Mouse (Mus musculus) forebrain, embryonic 11.5 days (tissue): ENCODE measurements at regions not wholly inside any gene's neighbourhood (a gene's known extent, or its start where the extent isn't known, plus 50 kb on each side); places are given as distances from the start of the nearest gene placed in this dataset.

Experiments used
- ATAC-seq: fragments of 200-750 bp; cut with Nextera tagmentation; replicated peaks from 2 replicates; pipeline ENCODE4 v1.8.0; 2017; ENCODE audit warnings: moderate TSS enrichment; ENCODE audit not compliant: low FRiP score
- DNase-seq: peaks from one replicate; pipeline ENCODE4 v3.0.0-alpha.2; 2017; ENCODE audit warnings: low spot score
- H3K27ac ChIP-seq: fragments of 300-500 bp; sonication (generic); 2 replicates; pipeline ENCODE4 v1.5.1; 2014; ENCODE audit warnings: low read depth, low read length
- H3K27me3 ChIP-seq: fragments of 300-500 bp; sonication (generic); 2 replicates; pipeline ENCODE4 v1.6.1; 2014; ENCODE audit warnings: mild to moderate bottlenecking, low read length, mixed read lengths; ENCODE audit not compliant: control insufficient read depth, insufficient read depth
- H3K36me3 ChIP-seq: fragments of 300-500 bp; sonication (generic); 2 replicates; pipeline ENCODE4 v1.6.1; 2014; ENCODE audit warnings: mild to moderate bottlenecking, low read length, moderate library complexity, mixed read lengths; ENCODE audit not compliant: control insufficient read depth, insufficient read depth
- H3K4me1 ChIP-seq: fragments of 300-500 bp; sonication (generic); replicated peaks from 2 replicates; pipeline ENCODE4 v1.6.1; 2014; ENCODE audit warnings: low read length, mixed read lengths; ENCODE audit not compliant: control insufficient read depth, insufficient read depth
- H3K4me2 ChIP-seq: fragments of 300-500 bp; sonication (generic); 2 replicates; pipeline ENCODE4 v1.6.1; 2014; ENCODE audit warnings: low read depth, mild to moderate bottlenecking, low read length, moderate library complexity, mixed read lengths; ENCODE audit not compliant: severe bottlenecking
- H3K4me3 ChIP-seq: fragments of 300-500 bp; sonication (generic); 2 replicates; pipeline ENCODE4 v1.5.1; 2014; ENCODE audit warnings: low read depth, low read length
- H3K9ac ChIP-seq: fragments of 300-500 bp; sonication (generic); 2 replicates; pipeline ENCODE4 v1.6.1; 2014; ENCODE audit warnings: low read length
- H3K9me3 ChIP-seq: fragments of 300-500 bp; sonication (generic); 2 replicates; pipeline ENCODE4 v1.6.1; 2016; ENCODE audit warnings: low read length, mixed read lengths; ENCODE audit not compliant: control insufficient read depth
- WGBS: fragments of 180-500 bp; shearing (Covaris S2); extraction: QIAGEN DNeasy Blood & Tissue Kit; methylation state at CpG from one replicate; pipeline ENCODE4 v1.1.7; 2014; 5-methylcytosine and 5-hydroxymethylcytosine counted together

DNA sequence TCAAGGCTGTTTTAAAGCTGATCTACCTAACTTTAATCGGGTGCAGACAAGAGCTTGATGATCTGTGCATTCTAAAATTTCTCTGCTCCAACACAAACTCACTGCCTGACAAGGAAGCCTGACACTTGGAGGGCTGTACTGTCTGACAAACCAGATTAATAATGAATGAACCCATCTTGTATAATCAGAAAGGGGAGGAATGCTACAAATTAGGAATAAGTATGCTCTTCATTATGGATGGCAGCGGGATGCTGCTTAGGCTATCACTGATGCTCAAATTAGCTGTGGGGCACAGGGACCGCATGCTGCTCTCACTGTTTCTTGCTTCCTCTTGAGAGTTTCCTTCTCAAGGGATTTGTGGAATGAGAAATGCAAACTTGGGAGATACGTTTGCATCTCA is 213.8 kb upstream of the Veph1 start:
- WGBS, result 76% methylated on average over 4 of the region's 4 CpGs
- H3K4me1 ChIP-seq, result 0 out of 2 replicates have a peak, but pooled peaks cover 2% of the 10 kb centered on the region
- no peaks in the 10 kb centered on the region for H3K27me3 ChIP-seq
- ATAC-seq, result no peak
- no peak overlapping the region for H3K9ac ChIP-seq
- no peak overlapping the region for H3K4me3 ChIP-seq
- no peak overlapping the region for H3K4me2 ChIP-seq
- no peaks in the 10 kb centered on the region for H3K9me3 ChIP-seq
- H3K36me3 ChIP-seq, result no peaks in the 10 kb centered on the region
- no peak for DNase-seq
- H3K27ac ChIP-seq, result no peak overlapping the region

DNA sequence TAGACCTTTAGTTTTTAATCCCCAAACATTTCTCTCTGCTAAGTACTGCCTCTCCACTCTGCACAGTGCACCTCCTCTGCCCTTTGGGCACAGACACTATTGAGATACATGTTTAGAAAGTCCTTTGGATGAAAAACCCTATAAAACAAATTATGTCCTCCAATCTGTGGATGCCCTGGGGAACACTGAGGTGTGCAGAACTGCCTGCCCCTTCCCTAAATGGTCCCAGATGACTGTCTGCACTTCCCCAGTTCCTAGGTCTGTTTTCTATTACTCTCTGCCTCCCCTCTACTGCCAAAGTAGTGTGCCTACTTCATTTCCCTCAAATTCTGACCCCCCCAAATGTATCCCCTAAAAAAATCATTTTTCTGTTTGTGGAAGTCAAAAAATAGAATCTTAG is 209.5 kb upstream of the Veph1 start:
- no peaks in the 10 kb centered on the region for H3K9me3 ChIP-seq
- DNase-seq (no peak), ATAC-seq (no peak)
- no peaks in the 10 kb centered on the region for H3K27me3 ChIP-seq
- 0 out of 2 replicates have a peak, but pooled peaks cover 2% of the 10 kb centered on the region for H3K4me1 ChIP-seq
- H3K9ac ChIP-seq, result no peak overlapping the region
- no peak overlapping the region for H3K27ac ChIP-seq
- no peaks in the 10 kb centered on the region for H3K36me3 ChIP-seq
- no peak overlapping the region for H3K4me2 ChIP-seq
- no peak overlapping the region for H3K4me3 ChIP-seq

DNA sequence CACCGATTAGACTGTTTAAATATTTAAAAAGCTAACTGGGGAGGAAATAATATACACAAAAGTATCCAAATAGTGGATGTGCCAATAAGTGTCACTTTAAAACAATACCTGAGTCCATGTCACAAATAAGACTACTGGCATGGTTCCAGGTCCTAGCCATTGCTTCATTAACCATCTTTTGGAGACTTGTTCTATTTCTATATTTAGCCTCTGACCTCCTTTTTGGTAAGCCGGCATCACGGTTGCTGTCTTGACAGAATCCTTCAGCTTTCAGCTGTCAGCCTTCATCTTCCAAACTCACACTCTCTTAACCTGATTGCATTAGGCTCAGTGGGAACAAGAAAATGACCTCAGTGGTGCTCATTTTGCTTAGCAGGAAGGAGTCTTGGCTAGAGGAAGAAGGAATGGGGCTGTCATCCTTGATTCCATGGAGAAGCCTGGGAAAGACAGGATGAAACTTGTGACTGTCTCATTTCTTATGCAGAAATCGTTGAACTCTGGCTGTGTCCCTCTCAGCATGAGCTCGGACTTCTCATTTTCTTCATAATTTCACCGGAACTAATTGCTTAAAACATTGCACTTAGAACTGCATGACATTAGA is 208.9 kb upstream of the Veph1 start:
- WGBS, result 58% methylated on average over 6 of the region's 6 CpGs

DNA sequence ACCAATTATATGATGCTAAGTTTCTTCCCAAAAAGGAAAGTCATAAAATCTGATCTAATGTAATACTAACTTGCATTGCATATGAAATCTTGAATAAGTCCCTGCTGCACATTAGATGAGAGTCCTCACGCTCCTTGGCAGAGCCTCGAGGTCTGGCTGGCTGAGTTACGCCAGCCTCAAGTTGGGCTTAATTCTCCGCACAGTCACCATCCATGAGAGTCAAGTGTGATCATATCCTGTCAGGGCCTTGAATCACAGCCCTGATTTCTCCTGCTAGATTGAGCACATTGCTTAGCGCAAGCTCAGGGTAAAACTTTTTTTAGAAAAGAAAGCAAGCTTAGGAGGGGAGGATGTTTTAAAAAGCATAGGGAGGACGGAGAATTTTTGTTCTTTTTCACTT is 208.1 kb upstream of the Veph1 start:
- DNase-seq (no peak), ATAC-seq (no peak)
- no peak overlapping the region for H3K4me2 ChIP-seq
- no peak overlapping the region for H3K4me3 ChIP-seq
- H3K9me3 ChIP-seq, result no peaks in the 10 kb centered on the region
- no peak overlapping the region for H3K9ac ChIP-seq
- no peaks in the 10 kb centered on the region for H3K36me3 ChIP-seq
- H3K4me1 ChIP-seq, result 0 out of 2 replicates have a peak, but pooled peaks cover 2% of the 10 kb centered on the region
- no peaks in the 10 kb centered on the region for H3K27me3 ChIP-seq
- H3K27ac ChIP-seq, result no peak overlapping the region
- WGBS, result 79% methylated on average over 6 of the region's 6 CpGs

More for the DNA sequence above, 208.9 kb upstream of the Veph1 start:
- DNase-seq (no peak), ATAC-seq (no peak)
- no peak overlapping the region for H3K9ac ChIP-seq
- no peaks in the 10 kb centered on the region for H3K27me3 ChIP-seq
- no peak overlapping the region for H3K4me3 ChIP-seq
- no peaks in the 10 kb centered on the region for H3K36me3 ChIP-seq
- 0 out of 2 replicates have a peak, but pooled peaks cover 2% of the 10 kb centered on the region for H3K4me1 ChIP-seq
- no peak overlapping the region for H3K4me2 ChIP-seq
- no peaks in the 10 kb centered on the region for H3K9me3 ChIP-seq
- H3K27ac ChIP-seq, result no peak overlapping the region

DNA sequence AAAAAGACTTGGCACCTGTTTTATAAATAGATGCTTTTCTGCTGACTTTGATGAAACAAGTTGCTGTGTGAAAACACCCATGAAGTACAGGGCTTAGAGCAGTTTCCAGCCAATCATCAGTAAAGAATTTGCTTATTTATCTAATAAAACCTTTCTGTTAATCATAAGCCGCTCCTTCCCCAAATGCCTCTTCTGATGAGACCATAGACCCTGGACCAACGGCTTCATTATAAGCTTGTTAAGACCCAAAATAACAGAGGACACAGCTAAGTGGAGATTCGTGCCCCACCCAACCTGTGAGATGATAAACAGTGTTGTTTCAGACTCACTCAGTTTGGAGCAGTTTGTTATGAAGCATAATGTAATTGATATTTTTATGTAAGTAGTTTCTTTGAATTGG is 207.0 kb upstream of the Veph1 start:
- 90% methylated on average over 3 of the region's 3 CpGs for WGBS
- H3K27ac ChIP-seq, result no peak overlapping the region
- H3K4me3 ChIP-seq, result no peak overlapping the region
- H3K9me3 ChIP-seq, result no peaks in the 10 kb centered on the region
- ATAC-seq, result no peak
- no peaks in the 10 kb centered on the region for H3K27me3 ChIP-seq
- H3K4me1 ChIP-seq, result 0 out of 2 replicates have a peak, but pooled peaks cover 2% of the 10 kb centered on the region
- DNase-seq, result no peak
- no peak overlapping the region for H3K9ac ChIP-seq
- H3K4me2 ChIP-seq, result no peak overlapping the region
- H3K36me3 ChIP-seq, result no peaks in the 10 kb centered on the region

DNA sequence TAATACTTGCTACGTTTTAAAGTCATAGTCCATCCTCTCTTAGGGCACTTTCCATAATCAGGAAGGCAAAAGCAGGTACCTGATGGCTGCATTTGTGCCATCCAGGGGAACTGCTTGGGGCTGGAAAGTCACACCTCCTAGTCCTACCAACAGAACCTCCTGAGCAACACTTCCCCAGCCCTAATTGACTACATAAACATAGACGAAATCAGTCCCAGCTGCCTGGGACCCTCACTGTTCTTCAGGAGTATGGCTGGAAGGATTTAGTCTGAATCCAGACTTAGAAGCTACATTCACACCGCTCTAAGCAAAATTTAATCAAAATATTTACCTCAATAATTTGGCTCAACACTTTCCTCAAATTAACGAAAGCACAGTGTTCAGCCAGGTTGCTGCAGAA is 205.2 kb upstream of the Veph1 start:
- Histone ChIP-seq H3K9me3 (no peaks in the 10 kb centered on the region), H3K36me3 (no peaks in the 10 kb centered on the region), H3K4me1 (0 out of 2 replicates have a peak, but pooled peaks cover 2% of the 10 kb centered on the region), H3K4me3 (no peak overlapping the region), H3K9ac (no peak overlapping the region), H3K4me2 (no peak overlapping the region), H3K27ac (no peak overlapping the region), H3K27me3 (no peaks in the 10 kb centered on the region)
- no peak for ATAC-seq
- 73% methylated on average over 4 of the region's 4 CpGs for whole genome bisulfite sequencing
- DNase-seq, result no peak

DNA sequence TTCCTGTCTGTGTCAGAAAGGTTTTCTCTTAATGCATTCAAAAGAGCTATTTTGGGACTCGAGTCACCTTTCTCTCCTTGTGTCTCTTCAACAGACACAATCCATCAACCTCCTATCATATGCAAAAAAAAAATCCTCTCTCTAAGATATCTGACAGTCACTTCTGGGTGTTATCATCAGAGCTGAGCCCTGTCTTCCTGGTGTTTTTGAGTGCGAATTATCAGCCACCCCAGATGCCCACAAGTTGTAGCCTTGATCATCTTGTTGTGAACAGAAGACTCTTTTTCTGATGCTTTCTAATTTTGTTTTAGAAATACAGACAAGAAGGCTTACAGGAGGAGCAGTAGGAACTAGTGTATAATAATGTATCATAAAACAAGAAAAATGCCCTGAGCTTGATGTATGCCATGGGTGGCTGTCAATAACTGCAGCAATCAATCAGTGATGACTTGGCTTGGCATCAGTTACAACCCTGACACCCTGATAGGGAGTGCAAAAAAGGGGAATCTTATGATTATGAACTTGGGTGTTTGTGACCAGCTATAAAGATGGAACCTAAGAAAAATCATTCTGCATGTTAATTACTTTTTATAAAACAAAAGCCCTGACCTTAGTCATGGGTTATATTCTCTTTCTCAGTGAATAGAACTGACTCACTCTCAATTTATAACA is 197.9 kb upstream of the Veph1 start:
- Histone ChIP-seq H3K9ac (no peak overlapping the region), H3K4me3 (no peak overlapping the region), H3K27me3 (no peaks in the 10 kb centered on the region), H3K4me1 (peaks cover 3% of the 10 kb centered on the region), H3K9me3 (no peaks in the 10 kb centered on the region), H3K36me3 (no peaks in the 10 kb centered on the region), H3K27ac (no peak overlapping the region), H3K4me2 (no peak overlapping the region)
- ATAC-seq (no peak), DNase-seq (no peak)
- WGBS, result 79% methylated on average over 2 of the region's 2 CpGs

DNA sequence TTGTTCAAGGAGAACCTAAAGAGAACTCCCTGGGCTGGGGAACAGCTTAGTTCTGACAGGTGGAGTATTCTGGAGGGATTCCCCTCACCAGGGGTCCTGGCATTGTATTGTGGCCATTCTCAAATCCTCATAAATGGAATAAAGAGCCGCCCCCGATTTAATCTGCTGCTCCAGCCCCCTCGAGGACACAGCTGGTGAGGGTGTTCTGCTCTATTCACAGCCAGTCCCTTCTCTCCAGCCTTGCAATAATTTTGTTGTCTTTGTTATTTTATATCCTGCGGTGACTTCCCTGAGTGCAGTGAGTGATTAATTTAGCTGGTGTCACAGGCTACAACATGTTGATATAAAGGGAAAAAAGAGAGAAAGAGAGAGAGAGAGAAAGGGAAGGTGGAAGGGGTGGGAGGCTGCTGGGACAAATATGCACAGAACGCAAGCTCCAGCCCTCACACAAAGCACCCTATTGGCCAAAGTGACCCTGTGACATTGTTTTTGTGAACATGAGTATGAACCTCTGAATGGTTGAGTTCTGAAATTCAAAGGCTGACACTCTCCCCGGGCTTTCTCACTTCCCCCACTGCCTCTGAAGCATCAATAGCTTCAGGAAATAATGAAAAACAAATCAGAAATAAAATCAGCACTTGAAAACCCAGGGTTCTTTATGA is 194.2 kb upstream of the Veph1 start:
- H3K4me3 ChIP-seq, result no peak overlapping the region
- no peaks in the 10 kb centered on the region for H3K27me3 ChIP-seq
- no peak overlapping the region for H3K4me2 ChIP-seq
- no peak for DNase-seq
- ATAC-seq, result peak; percentile 69
- WGBS, result 12% methylated on average over 6 of the region's 6 CpGs
- H3K9ac ChIP-seq, result no peak overlapping the region
- no peak overlapping the region for H3K27ac ChIP-seq
- H3K36me3 ChIP-seq, result no peaks in the 10 kb centered on the region
- peaks cover 3% of the 10 kb centered on the region for H3K4me1 ChIP-seq
- no peaks in the 10 kb centered on the region for H3K9me3 ChIP-seq
